Mouse (Mus musculus) erythroblast, adult 5-6 weeks (primary cell): ENCODE data around the gene Lacc1. TPM values are rescaled to one million over a fixed set of nuclear protein-coding genes. Genes with fewer than 3 reads are reported as not detected.

Source experiments
- ATAC-seq: replicated peaks from 2 replicates; pipeline ENCODE4 v1.8.0; 2016; ENCODE audit warnings: moderate number of reproducible peaks, mild to moderate bottlenecking, moderate TSS enrichment, inconsistent platforms; ENCODE audit not compliant: poor library complexity, low FRiP score, severe bottlenecking
- total RNA-seq, 2 experiments: library from RNA; stranded (forward) in 1 of 2; stranded (reverse) in 1 of 2; fragments of 150-400 nt in 1 of 2; fragments of 200-764, 138-1000 nt in 1 of 2; gene quantifications; 2 replicates each; pipeline versions ENCODE4 v1.2.3 to v1.2.4; 2015 to 2017; ENCODE audit warnings: low replicate concordance in 2 of 2

Gene Lacc1
- total RNA-seq, 2 experiments from 2014 or later: 0.85 to 1.7 TPM

DNA sequence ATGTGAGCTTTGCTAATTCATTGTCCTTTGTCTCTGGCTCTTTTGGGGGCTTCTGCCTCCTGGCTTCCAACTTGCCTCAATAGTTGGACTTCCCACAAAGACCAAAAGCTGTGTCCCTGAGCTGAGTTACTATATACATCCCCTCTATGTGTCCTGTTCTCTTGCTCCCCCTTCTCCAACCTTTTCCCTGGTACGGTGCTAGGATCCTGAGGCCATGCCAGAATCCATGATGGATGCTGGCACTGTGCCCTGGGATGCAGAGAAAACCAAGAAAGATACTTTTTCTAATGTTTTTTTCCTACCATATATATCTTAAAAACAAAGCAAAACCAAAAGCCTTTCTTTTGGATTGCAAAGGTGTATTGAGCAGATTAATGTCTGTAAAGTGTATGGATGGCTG, 54.9 kb downstream of the Lacc1 start:
- no peak for ATAC-seq

DNA sequence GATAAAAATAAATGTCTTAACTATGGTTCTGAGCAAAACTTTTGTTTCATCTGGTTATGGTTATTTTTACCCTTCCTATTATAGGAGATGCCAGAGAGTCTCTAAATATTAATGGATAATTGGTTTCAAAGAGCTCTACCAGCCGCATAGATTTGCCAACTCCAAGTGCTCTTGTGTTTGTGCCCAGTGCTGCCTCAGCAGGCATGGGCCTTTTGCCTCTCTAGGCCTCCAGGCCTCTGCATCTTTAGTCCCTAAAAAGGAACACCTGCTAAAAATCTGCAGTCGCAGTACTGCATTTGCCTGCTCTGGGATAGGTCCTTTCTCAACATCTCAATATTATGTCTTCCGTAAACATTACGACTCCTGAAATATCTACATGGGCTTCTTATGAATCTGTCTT, 55.5 kb downstream of the Lacc1 start:
- no peak for ATAC-seq

DNA sequence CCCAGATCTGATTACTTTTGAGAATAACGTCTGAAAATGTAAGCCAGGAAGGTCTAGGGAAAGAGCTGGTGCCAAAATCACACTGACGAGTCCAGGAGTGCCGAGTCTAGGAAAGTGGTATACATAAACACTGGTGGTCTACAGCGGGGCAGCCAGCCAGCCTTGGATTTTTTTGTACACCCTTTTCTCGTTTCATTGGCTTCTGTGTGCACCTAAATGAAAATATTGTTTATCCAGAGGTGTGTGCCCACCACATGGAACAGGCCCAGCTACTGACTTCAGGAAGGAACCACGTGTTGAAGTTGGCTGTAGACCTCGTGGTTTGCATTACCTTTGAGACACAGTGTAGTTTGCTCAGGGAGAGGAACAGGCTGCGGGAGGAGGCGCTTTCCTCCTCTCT, 57.1 kb downstream of the Lacc1 start:
- ATAC-seq: no peak

Other genes starting within 250 kb of the Lacc1 start
- gene Ccdc122, start 132 bp downstream of the Lacc1 start, total RNA-seq (2015; ENCODE audit: low replicate concordance): 0.77 TPM in 1 of 2 replicates, not detected in the other
- 1.6 and 2.1 TPM in 2 replicates for gene Ccdc122, start 132 bp downstream of the Lacc1 start, total RNA-seq (2017; ENCODE audit: low replicate concordance)
- not detected in 2 replicates for gene Enox1, start 119.9 kb upstream of the Lacc1 start, total RNA-seq (2015; ENCODE audit: low replicate concordance)
- not detected in 2 replicates for gene Enox1, start 119.9 kb upstream of the Lacc1 start, total RNA-seq (2017; ENCODE audit: low replicate concordance)